Mouse (Mus musculus) neural tube, embryonic 11.5 days (tissue): ENCODE measurements around the gene Msmp. TPM values are rescaled to one million over a fixed set of nuclear protein-coding genes. Genes with fewer than 3 reads are reported as not detected.
"Not testable (repeated sequence)": the region's sequence is repeated elsewhere in the genome, so short reads cannot be mapped to it uniquely, and the experiment has no call there.

ENCODE experiments used
- ATAC-seq: fragments of 200-750 bp; cut with Nextera tagmentation; 2 replicates; pipeline ENCODE4 v1.8.0; 2017; ENCODE audit warnings: moderate number of reproducible peaks, mild to moderate bottlenecking, moderate TSS enrichment, moderate library complexity; ENCODE audit not compliant: insufficient read depth, low FRiP score, low TSS enrichment
- DNase-seq: peaks from one replicate; pipeline ENCODE4 v3.0.0-alpha.2; 2015; ENCODE audit warnings: low spot score
- H3K27ac ChIP-seq: fragments of 300-500 bp; sonication (generic); 2 replicates; pipeline ENCODE4 v1.5.1; 2014; ENCODE audit warnings: low read depth, mild to moderate bottlenecking, low read length
- H3K27me3 ChIP-seq: fragments of 300-500 bp; sonication (generic); 2 replicates; pipeline ENCODE4 v1.6.1; 2014; ENCODE audit warnings: mild to moderate bottlenecking, low read length, mixed read lengths; ENCODE audit not compliant: control insufficient read depth, insufficient read depth
- H3K36me3 ChIP-seq: fragments of 300-500 bp; sonication (generic); 2 replicates; pipeline ENCODE4 v1.6.1; 2014; ENCODE audit warnings: mild to moderate bottlenecking, low read length, moderate library complexity, mixed read lengths; ENCODE audit not compliant: control insufficient read depth, insufficient read depth
- H3K4me1 ChIP-seq: fragments of 300-500 bp; sonication (generic); 2 replicates; pipeline ENCODE4 v1.6.1; 2014; ENCODE audit warnings: low read length, mixed read lengths; ENCODE audit not compliant: control insufficient read depth, insufficient read depth
- H3K4me2 ChIP-seq: fragments of 300-500 bp; sonication (generic); 2 replicates; pipeline ENCODE4 v1.6.1; 2014; ENCODE audit warnings: low read depth, mild to moderate bottlenecking, moderate library complexity
- H3K4me3 ChIP-seq: fragments of 300-500 bp; sonication (generic); 2 replicates; pipeline ENCODE4 v1.5.1; 2014; ENCODE audit warnings: low read depth, low read length
- H3K9ac ChIP-seq: fragments of 300-500 bp; sonication (generic); 2 replicates; pipeline ENCODE4 v1.6.1; 2014; ENCODE audit warnings: mild to moderate bottlenecking, low read length
- H3K9me3 ChIP-seq: fragments of 300-500 bp; sonication (generic); 2 replicates; pipeline ENCODE4 v1.6.1; 2016; ENCODE audit warnings: low read length; ENCODE audit not compliant: control insufficient read depth
- WGBS: fragments of 180-500 bp; shearing (Covaris S2); extraction: QIAGEN DNeasy Blood & Tissue Kit; methylation state at CpG from one replicate; pipeline ENCODE4 v1.1.7; 2014; 5-methylcytosine and 5-hydroxymethylcytosine counted together
- polyA plus RNA-seq: library from polyadenylated mRNA; unstranded; fragments of >200 nt; fragmentation: Nextera tagmentation; extraction: Ambion mirVana; gene quantifications from 2 replicates; pipeline ENCODE4 v1.2.1, GENCODE M21; 2014

Gene Msmp
- polyA plus RNA-seq, 1 experiment from 2014 or later: 2.4 TPM

DNA sequence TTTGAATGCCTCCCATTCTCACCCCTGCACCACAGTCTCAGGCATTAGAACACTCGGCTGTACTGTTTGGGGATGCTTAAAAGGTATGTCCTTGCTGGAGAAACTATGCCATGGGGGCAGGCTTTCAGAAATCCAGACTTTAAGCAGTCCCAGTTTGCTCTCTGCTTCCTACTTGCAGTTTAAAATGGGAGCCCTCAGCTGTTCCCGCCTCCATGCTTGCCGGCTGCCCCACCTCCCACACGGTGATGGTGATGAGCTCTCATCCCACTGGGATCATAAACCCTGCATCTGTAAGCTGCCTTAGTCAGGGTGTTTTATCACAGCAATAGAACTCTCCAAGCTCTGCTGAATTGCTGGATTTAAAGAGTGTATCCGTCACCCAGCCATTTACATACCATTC is 31.9 kb downstream of the Msmp start:
- 65% methylated on average over 5 of the region's 5 CpGs for WGBS
- H3K36me3 ChIP-seq: peaks cover 47% of the 10 kb centered on the region

DNA sequence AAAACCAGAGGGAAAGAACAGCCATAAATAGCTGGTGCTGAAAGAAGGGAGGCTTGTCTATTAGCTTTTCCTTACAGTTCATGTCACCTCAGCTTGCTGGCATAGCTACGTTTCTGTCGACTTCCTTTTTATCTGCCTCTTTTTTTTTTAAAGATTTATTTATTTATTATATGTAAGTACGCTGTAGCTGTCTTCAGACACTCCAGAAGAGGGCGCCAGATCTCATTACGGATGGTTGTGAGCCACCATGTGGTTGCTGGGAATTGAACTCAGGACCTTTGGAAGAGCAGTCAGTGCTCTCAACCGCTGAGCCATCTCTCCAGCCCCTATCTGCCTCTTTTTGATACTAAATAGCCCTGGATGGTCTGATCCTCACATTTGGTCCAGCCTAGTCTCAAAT is 32.4 kb downstream of the Msmp start:
- not testable (repeated sequence) for H3K4me2 ChIP-seq, H3K9me3 ChIP-seq, H3K27ac ChIP-seq, ATAC-seq, DNase-seq, H3K4me1 ChIP-seq, H3K27me3 ChIP-seq, H3K4me3 ChIP-seq, H3K9ac ChIP-seq
- peaks cover 50% of the 10 kb centered on the region for H3K36me3 ChIP-seq
- WGBS: 88% methylated on average over 6 of the region's 6 CpGs

More for the DNA sequence above, 31.9 kb downstream of the Msmp start:
- no peak overlapping the region for H3K4me2 ChIP-seq
- no peak for ATAC-seq
- H3K27me3 ChIP-seq: no peaks in the 10 kb centered on the region
- H3K4me1 ChIP-seq: no peaks in the 10 kb centered on the region; the same call in 1 of the 2 replicates
- H3K9ac ChIP-seq: no peak overlapping the region
- H3K9me3 ChIP-seq: no peaks in the 10 kb centered on the region; the same call in 1 of the 2 replicates
- no peak overlapping the region for H3K27ac ChIP-seq
- no peak for DNase-seq
- no peak overlapping the region for H3K4me3 ChIP-seq

DNA sequence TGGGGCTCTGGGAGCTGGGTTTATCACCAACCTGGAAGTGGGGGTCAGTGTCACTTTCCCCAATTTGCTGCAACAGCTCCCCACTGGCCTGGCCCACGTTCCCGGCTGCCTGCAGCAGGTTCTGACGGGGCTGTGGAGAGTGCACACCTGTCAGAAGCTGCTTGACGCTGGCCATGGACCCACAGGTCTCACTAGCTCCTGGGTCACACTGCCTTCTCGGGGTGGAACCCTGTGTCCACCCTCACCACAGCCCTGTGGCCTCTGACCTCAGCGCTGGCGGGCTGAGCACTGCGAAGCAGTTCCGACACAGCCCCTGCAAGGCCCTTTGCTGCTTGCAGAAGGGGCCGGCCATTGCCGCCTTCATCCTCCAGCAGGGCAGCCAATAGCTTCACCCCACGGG is 35.2 kb downstream of the Msmp start:
- Histone ChIP-seq H3K4me3 (no peak overlapping the region), H3K9me3 (no peaks in the 10 kb centered on the region; the same call in 1 of the 2 replicates), H3K4me1 (no peaks in the 10 kb centered on the region), H3K27me3 (no peaks in the 10 kb centered on the region), H3K4me2 (no peak overlapping the region), H3K36me3 (peaks cover 58% of the 10 kb centered on the region), H3K9ac (no peak overlapping the region), H3K27ac (no peak overlapping the region)
- ATAC-seq (no peak), DNase-seq (no peak)
- 95% methylated on average over 12 of the region's 12 CpGs for WGBS

DNA sequence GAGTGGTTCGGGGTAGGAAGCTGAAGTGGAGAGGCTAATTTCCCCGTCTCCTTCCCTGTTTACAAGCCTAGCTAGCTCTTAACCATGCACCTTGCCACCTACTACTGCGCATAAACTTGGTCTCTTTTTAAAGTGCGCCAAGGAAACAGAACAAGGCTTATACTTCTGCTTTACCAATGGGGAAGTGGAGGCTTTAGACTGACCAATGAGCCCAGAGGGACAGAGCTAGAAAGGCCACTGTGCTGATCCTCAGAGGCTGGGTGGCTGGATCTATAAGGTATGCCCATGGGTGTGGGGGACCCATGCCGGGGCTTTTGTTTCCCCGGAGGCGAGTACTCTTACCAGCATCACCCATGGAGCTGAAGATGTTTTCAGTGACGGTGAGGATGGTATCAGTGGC is 37.1 kb downstream of the Msmp start:
- DNase-seq (no peak), ATAC-seq (no peak)
- H3K4me1 ChIP-seq: no peaks in the 10 kb centered on the region
- no peaks in the 10 kb centered on the region; the same call in 1 of the 2 replicates for H3K9me3 ChIP-seq
- 95% methylated on average over 8 of the region's 8 CpGs for WGBS
- H3K4me2 ChIP-seq: no peak overlapping the region
- H3K36me3 ChIP-seq: peaks cover 55% of the 10 kb centered on the region
- no peak overlapping the region for H3K9ac ChIP-seq
- no peak overlapping the region for H3K27ac ChIP-seq
- H3K4me3 ChIP-seq: no peak overlapping the region
- no peaks in the 10 kb centered on the region for H3K27me3 ChIP-seq

DNA sequence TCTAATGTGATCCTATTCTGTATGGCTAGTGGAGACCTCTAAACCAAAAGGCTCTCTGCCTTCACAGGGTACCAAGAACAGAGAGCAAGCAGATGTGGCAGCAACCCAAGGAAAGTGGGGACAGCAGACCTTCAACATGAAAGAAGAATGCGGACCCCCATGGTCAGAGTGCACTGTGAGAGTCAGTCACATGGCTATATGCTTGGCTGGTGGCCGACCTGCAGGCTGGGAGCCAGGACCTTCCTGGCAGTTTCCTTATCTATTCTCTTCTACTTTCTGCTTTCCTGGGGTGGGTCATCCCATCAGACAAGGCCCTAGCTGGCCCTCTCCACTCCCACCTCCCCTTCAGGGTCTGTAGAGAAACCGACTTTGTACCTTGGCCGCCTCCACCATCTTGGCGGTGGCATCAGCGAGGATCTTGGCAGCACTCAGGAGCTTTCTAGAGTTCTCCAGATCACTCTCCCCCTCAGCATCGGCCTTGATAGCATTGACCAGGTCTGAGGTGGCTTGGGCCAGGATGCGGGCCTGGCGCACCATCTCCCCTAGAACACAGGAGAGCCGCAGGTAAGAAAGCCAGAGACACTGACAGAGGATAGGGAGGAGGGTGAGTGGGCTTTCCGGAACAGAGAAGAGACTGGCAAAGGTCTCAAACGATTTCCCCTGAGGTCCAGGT is 37.8 kb downstream of the Msmp start:
- ATAC-seq: no peak

DNA sequence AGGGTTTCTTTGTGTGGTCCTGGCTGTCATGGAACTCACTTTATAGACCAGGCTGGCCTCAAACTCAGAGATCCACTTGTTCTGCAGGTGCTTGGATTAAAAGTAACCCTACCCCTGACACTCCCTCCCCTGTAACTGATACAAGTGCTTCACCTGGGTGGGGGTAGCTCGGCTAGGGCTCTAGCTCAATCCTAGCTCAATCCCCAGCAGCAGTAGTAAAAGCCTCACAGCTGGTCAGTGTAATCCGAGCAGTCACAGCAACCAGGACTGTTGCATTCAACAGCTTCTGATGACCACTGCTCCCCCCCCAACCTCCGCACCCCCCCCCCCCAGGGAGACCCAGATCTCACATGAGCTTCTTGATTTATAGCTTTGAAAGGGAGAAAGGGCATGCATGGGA is 42.2 kb downstream of the Msmp start:
- Histone ChIP-seq H3K27me3 (no peaks in the 10 kb centered on the region), H3K9ac (no peak overlapping the region), H3K27ac (no peak overlapping the region), H3K9me3 (no peaks in the 10 kb centered on the region), H3K4me2 (no peak overlapping the region), H3K4me3 (no peak overlapping the region), H3K4me1 (no peaks in the 10 kb centered on the region), H3K36me3 (peaks cover 51% of the 10 kb centered on the region)
- 93% methylated on average over 3 of the region's 3 CpGs for WGBS
- DNase-seq (no peak), ATAC-seq (no peak)

More for the DNA sequence above, 37.8 kb downstream of the Msmp start:
- Histone ChIP-seq H3K4me1 (no peaks in the 10 kb centered on the region), H3K4me2 (no peak overlapping the region), H3K4me3 (no peak overlapping the region), H3K27ac (no peak overlapping the region), H3K9ac (no peak overlapping the region), H3K27me3 (no peaks in the 10 kb centered on the region), H3K36me3 (peaks cover 53% of the 10 kb centered on the region), H3K9me3 (no peaks in the 10 kb centered on the region)
- no peak for DNase-seq
- WGBS: 93% methylated on average over 12 of the region's 12 CpGs

DNA sequence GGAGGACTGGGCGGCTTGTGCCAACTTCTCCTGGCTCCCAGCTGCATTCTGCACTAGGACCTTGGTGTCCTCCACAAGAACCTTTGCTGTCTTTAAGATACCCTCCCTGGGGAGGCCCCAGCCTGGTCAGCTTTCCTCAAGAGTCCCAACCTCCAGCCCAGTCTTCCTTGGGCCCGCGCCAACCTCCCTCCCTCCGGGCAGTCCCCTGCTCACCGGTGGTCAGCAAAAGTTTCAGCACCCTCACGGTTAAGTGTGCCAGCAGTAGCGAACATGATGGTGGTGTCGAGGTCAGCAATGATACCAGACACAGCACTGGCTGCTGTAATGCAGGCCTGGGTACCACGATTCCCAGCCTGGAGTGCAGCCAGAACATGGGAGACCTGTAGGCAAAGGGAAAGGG is 48.3 kb downstream of the Msmp start:
- Histone ChIP-seq H3K4me1 (no peaks in the 10 kb centered on the region), H3K4me3 (no peak overlapping the region), H3K9ac (no peak overlapping the region), H3K36me3 (peaks cover 58% of the 10 kb centered on the region), H3K27me3 (no peaks in the 10 kb centered on the region), H3K4me2 (no peak overlapping the region), H3K27ac (no peak overlapping the region), H3K9me3 (no peaks in the 10 kb centered on the region)
- ATAC-seq (no peak), DNase-seq (no peak)
- 95% methylated on average over 9 of the region's 9 CpGs for WGBS

DNA sequence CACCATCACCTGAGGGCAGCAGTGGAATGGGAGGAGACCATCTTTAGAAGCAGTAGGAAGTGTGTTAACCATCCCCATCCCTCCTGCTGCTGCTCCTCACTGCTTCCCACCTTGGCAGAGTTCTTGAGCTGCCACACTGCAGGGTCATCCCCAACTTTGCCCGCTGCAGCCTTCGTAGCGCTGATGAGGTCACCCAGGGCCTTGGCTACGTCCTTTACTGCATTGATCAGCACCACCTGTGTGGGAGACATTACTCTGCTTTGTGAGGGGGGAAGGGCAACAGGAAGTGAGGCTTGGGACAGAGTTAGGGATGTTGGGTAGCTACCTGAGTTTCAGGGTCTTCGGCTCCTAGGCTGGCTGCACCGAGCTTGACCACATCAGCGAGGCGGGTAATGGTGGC is 48.7 kb downstream of the Msmp start:
- Histone ChIP-seq H3K9ac (no peak overlapping the region), H3K9me3 (no peaks in the 10 kb centered on the region), H3K4me3 (no peak overlapping the region), H3K27ac (no peak overlapping the region), H3K4me1 (no peaks in the 10 kb centered on the region), H3K4me2 (no peak overlapping the region), H3K36me3 (peaks cover 58% of the 10 kb centered on the region), H3K27me3 (no peaks in the 10 kb centered on the region)
- WGBS: 96% methylated on average over 8 of the region's 8 CpGs
- ATAC-seq: no peak
- DNase-seq: no peak

DNA sequence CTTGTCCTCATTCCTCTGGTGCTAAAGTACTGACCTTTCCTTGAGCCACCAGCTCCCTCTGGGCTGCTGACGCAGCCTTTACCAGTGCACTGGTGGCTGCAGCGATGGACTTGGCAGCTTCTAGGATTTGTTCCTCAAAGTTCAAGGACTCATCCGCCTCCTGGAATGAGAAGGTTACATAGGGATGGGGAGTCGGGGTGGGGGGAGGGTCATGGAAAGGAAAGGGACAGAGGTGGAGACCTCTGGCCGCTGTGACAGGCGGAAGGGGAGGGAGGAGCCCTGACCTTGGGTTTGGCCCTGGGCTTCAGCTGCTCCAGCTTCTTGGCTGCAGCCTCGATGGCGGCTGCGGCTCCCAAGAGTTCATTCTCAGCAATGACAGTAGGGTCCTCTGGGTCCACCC is 51.0 kb downstream of the Msmp start:
- WGBS: 87% methylated on average over 9 of the region's 9 CpGs
- DNase-seq: no peak
- Histone ChIP-seq H3K27ac (no peak overlapping the region), H3K27me3 (no peaks in the 10 kb centered on the region), H3K9ac (no peak overlapping the region), H3K9me3 (no peaks in the 10 kb centered on the region), H3K4me2 (no peak overlapping the region), H3K4me3 (no peak overlapping the region), H3K4me1 (no peaks in the 10 kb centered on the region), H3K36me3 (peaks cover 47% of the 10 kb centered on the region)
- no peak for ATAC-seq
